Mouse (Mus musculus) G1E (cell line): ENCODE measurements at regions not wholly inside any gene's neighbourhood (a gene's known extent, or its start where the extent isn't known, plus 50 kb on each side); places are given as distances from the start of the nearest gene placed in this dataset.

Source experiments
- ATAC-seq: 2 replicates; pipeline ENCODE4 v1.8.0; 2016; ENCODE audit warnings: mild to moderate bottlenecking; ENCODE audit not compliant: insufficient number of reproducible peaks, poor library complexity, low FRiP score, severe bottlenecking; ENCODE audit errors: extremely low read depth
- DNase-seq: peaks from one replicate; pipeline ENCODE4 v3.0.0; 2012; ENCODE audit warnings: low spot score
- H3K27me3 ChIP-seq: 2 replicates; pipeline ENCODE4 v1.6.1; 2012; ENCODE audit warnings: mild to moderate bottlenecking, low read length, inconsistent platforms; ENCODE audit not compliant: insufficient read depth
- H3K36me3 ChIP-seq: replicated peaks from 2 replicates; pipeline ENCODE3; 2012; ENCODE audit warnings: mild to moderate bottlenecking, inconsistent platforms
- H3K4me1 ChIP-seq: 2 replicates; pipeline ENCODE4 v1.6.1; 2012; ENCODE audit warnings: low read depth, low read length, inconsistent platforms, mixed read lengths; ENCODE audit not compliant: insufficient read depth
- H3K4me3 ChIP-seq: 2 replicates; pipeline ENCODE4 v1.5.1; 2012; ENCODE audit warnings: low read depth, mild to moderate bottlenecking, inconsistent platforms, low read length, moderate library complexity, mixed read lengths
- H3K9me3 ChIP-seq: replicated peaks from 2 replicates; pipeline ENCODE4 v1.6.1; 2012; ENCODE audit warnings: inconsistent platforms
- CTCF ChIP-seq: IDR thresholded peaks from 2 replicates; pipeline ENCODE4 v1.5.1; 2012; ENCODE audit warnings: low read depth, low read length, inconsistent platforms, mixed read lengths
- GATA1 ChIP-seq: IDR thresholded peaks from 2 replicates; pipeline ENCODE4 v1.6.1; 2012; ENCODE audit warnings: borderline replicate concordance, low read length, inconsistent platforms, mixed read lengths
- GATA2 ChIP-seq: IDR thresholded peaks from 2 replicates; pipeline ENCODE4 v1.6.1; 2012; ENCODE audit warnings: low read depth, low read length, inconsistent platforms, borderline replicate concordance
- POLR2AphosphoS5 ChIP-seq: IDR thresholded peaks from 2 replicates; pipeline ENCODE4 v1.6.1; 2012; ENCODE audit warnings: low read depth, low read length, inconsistent platforms; ENCODE audit not compliant: insufficient replicate concordance
- TAL1 ChIP-seq: conservative IDR thresholded peaks from 2 replicates; pipeline ENCODE4 v1.6.1; 2012; ENCODE audit warnings: low read depth, low read length, inconsistent platforms, mixed read lengths

DNA sequence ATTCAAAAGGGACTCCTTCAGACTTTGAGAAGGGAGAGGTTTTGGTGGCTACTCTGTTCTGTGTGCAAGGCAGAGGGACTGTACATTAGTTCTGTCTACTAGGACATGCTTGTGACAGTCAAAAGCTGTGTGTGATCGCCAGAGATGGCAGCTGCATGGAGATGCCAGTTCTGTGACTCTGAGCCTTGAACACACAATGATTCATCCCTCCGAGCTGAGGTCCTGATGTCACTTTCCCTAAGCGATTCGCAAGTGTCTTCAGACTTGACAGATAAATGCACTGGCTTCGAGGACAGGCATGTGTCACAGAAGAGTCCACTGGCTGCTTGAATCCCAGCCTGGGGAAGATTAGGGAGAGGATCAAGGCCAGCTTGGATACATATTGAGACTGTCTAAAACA lies 218.8 kb downstream of the Gadd45g start:
- no peaks in the 10 kb centered on the region for H3K4me1 ChIP-seq
- no peak for DNase-seq

DNA sequence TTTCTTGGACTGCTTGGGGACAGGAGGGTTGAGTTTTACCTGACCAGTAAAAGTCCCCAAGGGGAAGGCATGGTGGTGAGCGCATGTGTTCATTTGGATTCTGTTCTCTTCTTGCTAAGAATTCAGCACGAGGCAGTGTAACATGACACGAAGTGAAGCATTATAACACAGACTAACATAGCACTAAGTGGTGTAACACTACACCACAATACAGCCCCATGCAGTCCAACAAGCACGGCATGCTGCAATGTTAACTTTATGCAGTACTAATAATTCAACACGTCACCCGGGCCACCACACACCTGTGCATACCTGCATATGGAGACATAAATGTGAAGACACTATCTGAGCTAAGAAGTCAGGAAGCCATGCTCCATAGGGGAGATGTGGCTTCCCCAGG lies 219.2 kb downstream of the Gadd45g start:
- DNase-seq = no peak
- ATAC-seq = no peak
- Histone ChIP-seq H3K36me3 (no peaks in the 10 kb centered on the region), H3K27me3 (no peaks in the 10 kb centered on the region; the same call in 1 of the 2 replicates), H3K9me3 (no peaks in the 10 kb centered on the region), H3K4me1 (no peaks in the 10 kb centered on the region), H3K4me3 (no peak overlapping the region)
- no peak for TF ChIP-seq GATA2
- TF ChIP-seq CTCF = no peak
- no peak for TF ChIP-seq TAL1

More for the DNA sequence above, 218.8 kb downstream of the Gadd45g start:
- Histone ChIP-seq H3K4me3 (no peak overlapping the region), H3K27me3 (no peaks in the 10 kb centered on the region; the same call in 1 of the 2 replicates), H3K9me3 (no peaks in the 10 kb centered on the region), H3K36me3 (no peaks in the 10 kb centered on the region)
- ATAC-seq = no peak
- no peak for TF ChIP-seq GATA1
- TF ChIP-seq TAL1 = no peak
- no peak for TF ChIP-seq CTCF
- no peak for TF ChIP-seq POLR2AphosphoS5
- TF ChIP-seq GATA2 = no peak

DNA sequence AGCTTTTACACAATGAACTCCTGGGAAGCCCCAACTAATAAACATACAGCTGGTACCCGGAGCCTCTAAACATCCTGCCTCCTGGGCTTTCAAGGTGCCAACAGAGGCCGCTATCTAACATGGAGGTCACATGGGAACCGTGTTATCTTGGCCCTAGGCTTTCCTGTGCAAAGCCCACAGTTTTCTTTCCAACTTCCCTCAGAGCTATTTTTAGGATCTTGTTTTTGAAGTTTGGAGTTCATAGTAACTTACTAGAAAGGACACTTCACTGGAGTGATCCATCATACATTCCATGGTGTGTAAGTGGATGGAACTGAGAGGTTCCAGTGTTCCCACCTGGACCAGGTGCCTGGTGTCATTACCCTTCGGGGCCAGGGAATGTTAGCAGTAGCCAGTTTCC lies 220.6 kb downstream of the Gadd45g start:
- no peak for DNase-seq
- no peak for ATAC-seq
- H3K4me3 ChIP-seq = no peak overlapping the region
- no peaks in the 10 kb centered on the region for H3K4me1 ChIP-seq
- H3K27me3 ChIP-seq = no peaks in the 10 kb centered on the region; the same call in 1 of the 2 replicates
- no peaks in the 10 kb centered on the region for H3K9me3 ChIP-seq
- H3K36me3 ChIP-seq = no peaks in the 10 kb centered on the region
- TF ChIP-seq POLR2AphosphoS5 = no peak
- TF ChIP-seq GATA1 = no peak
- TF ChIP-seq TAL1 = no peak
- no peak for TF ChIP-seq GATA2
- TF ChIP-seq CTCF = no peak

DNA sequence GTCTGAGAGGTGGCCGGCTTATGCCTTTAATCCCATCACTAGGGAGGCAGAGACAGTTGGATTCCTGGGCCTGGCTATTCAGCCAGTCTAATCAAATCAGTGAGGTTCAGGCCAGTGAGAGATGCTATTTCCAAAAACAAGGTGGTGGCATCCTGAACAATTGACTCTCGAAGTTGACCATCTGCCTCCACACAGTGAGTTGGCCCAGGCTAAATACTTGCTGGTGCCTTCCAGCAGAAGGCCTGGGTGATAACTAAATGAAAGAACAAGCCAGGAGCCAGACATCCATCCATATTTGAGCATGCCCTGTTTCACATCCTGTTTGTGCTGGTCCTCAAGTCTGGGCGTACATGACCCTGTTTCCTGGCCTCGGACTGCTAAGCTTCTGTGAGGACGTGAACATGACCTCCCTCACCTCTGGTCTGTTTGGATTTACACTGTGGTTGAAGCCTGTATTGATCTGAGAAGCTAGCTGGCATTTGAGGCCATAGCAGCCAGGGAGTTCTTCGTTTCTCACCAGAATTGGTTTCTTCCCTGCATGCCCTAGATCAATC lies 222.5 kb downstream of the Gadd45g start:
- Histone ChIP-seq H3K4me1 (no peaks in the 10 kb centered on the region), H3K27me3 (no peaks in the 10 kb centered on the region; the same call in 1 of the 2 replicates), H3K4me3 (no peak overlapping the region), H3K36me3 (no peaks in the 10 kb centered on the region), H3K9me3 (no peaks in the 10 kb centered on the region)
- ATAC-seq (no peak), DNase-seq (no peak)
- TF ChIP-seq CTCF = no peak
- no peak for TF ChIP-seq GATA2
- TF ChIP-seq TAL1 = no peak
- TF ChIP-seq GATA1 = no peak
- TF ChIP-seq POLR2AphosphoS5 = no peak

DNA sequence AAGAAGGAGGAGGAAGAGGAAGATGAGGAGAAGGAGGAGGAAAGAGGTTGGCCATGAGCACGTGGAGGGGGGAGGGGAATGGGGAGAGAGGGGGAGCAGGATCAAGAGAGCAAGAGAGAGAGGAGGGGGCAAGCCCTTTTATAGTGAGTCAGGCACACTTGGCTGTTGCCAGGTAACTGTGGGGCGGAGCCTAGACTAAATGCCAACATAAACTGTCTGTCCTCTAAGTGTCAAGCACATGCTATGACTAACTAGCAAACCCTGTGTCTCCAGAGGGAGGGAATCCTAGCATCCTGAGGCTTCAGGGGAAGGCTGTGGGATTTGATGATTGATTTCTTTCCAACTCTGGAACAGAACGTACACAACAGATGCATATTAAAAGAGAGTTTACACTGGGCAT lies 223.2 kb downstream of the Gadd45g start:
- DNase-seq (no peak), ATAC-seq (no peak)
- Histone ChIP-seq H3K4me3 (no peak overlapping the region), H3K4me1 (no peaks in the 10 kb centered on the region), H3K9me3 (no peaks in the 10 kb centered on the region), H3K27me3 (no peaks in the 10 kb centered on the region; the same call in 1 of the 2 replicates), H3K36me3 (no peaks in the 10 kb centered on the region)
- no peak for TF ChIP-seq GATA2
- no peak for TF ChIP-seq CTCF
- no peak for TF ChIP-seq TAL1
- TF ChIP-seq POLR2AphosphoS5 = no peak

DNA sequence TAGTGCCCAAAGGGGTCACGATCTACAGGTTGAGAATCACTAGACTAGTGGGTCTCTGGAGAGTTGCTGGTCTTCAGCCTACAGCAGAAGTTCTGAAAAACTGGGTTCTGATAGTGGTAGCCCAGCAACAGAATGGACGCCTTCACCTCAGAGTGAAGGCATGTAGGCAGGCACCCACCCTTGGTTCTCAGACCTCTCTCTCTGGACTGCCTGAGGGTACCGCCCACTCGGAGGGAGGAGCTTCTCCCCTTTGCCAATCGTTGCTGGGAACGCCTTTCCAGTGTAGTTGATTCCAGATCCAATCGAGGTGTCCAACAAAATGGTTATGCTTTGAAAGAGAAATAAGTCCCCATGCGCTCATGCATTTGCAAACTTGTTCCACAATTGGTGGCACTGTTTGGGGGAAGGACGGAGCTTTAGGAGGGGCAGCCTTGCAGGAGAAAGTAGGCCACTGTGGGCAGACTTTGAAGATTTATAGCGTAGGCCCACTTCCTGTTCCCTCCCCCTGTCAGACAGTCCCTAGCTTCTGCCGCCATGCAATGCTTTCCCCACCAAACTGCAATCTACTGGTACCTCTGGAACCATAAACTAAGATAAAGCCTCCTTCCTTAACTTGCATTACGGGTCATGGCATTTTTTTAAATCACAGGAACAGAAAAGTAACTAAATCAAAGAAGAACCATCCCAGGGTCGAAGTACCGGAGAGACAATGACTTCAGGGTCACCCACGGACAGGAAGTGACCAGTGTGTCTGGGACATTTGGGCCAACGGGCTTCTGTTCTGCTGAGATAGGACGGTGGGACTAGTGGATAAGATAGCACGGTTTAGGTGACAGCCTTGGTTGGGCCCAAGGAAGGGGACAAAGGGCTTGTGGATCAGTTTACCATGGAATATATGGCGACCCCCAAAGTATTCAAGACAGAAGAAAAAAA lies 224.5 kb downstream of the Gadd45g start:
- H3K27me3 ChIP-seq = no peaks in the 10 kb centered on the region; the same call in 1 of the 2 replicates
- H3K4me1 ChIP-seq = no peaks in the 10 kb centered on the region
- ATAC-seq (no peak), DNase-seq (no peak)
- no peaks in the 10 kb centered on the region for H3K36me3 ChIP-seq
- no peaks in the 10 kb centered on the region for H3K9me3 ChIP-seq
- TF ChIP-seq CTCF (no peak), POLR2AphosphoS5 (no peak), GATA2 (no peak), TAL1 (no peak), GATA1 (no peak)
- no peak overlapping the region for H3K4me3 ChIP-seq

DNA sequence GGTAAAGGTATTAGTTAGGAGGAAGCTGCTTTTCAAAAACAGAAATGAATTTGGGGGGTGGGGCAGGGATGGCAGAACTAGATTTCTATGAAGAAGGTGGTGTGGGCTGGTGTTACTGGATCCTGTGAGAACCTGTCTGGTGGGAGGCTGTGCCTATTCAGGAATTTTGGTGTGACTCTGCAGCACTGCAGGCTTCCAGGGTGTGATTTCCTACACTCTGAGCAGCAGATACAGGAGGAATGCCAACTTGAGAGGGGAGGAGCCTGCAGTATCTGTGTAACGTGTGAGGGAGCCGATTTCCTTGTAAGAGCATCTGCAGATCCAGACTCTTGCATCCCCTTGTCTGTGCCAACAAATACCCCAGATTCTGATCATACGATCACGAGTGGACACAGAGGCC lies 231.1 kb downstream of the Gadd45g start:
- TF ChIP-seq CTCF = no peak
- no peak for TF ChIP-seq GATA1
- TF ChIP-seq TAL1 = no peak
- TF ChIP-seq GATA2 = no peak
- Histone ChIP-seq H3K36me3 (no peaks in the 10 kb centered on the region), H3K27me3 (peaks cover 8% of the 10 kb centered on the region), H3K4me3 (no peak overlapping the region), H3K9me3 (no peaks in the 10 kb centered on the region), H3K4me1 (no peaks in the 10 kb centered on the region)
- ATAC-seq (no peak), DNase-seq (no peak)
